Mouse (Mus musculus) liver, postnatal 0 days (tissue): Measurements from ENCODE around the gene Morc2b. TPM values are rescaled to one million over a fixed set of nuclear protein-coding genes. Genes with fewer than 3 reads are reported as not detected.
A peak's percentile ranks its signal among the peaks of the same experiment; 100 is the strongest.
"Not testable (repeated sequence)": the region's sequence is repeated elsewhere in the genome, so short reads cannot be mapped to it uniquely, and the experiment has no call there.

Experiments used
- ATAC-seq: fragments of 200-750 bp; cut with Nextera tagmentation; 2 replicates; pipeline ENCODE4 v1.8.0; 2017; ENCODE audit warnings: mild to moderate bottlenecking, moderate library complexity
- DNase-seq: peaks from one replicate; pipeline ENCODE4 v3.0.0-alpha.2; 2016
- H3K27ac ChIP-seq: fragments of 300-500 bp; sonication (generic); 2 replicates; pipeline ENCODE4 v1.5.1; 2014; ENCODE audit warnings: antibody characterized with exemption, moderate library complexity, mild to moderate bottlenecking, low read depth
- H3K27me3 ChIP-seq: fragments of 300-500 bp; sonication (generic); 2 replicates; pipeline ENCODE4 v1.6.1; 2014; ENCODE audit warnings: low read length, control low read depth, mixed read lengths; ENCODE audit not compliant: insufficient read depth
- H3K36me3 ChIP-seq: fragments of 300-500 bp; sonication (generic); replicated peaks from 2 replicates; pipeline ENCODE4 v1.6.1; 2014; ENCODE audit warnings: mild to moderate bottlenecking, control low read depth, low read length, moderate library complexity, mixed read lengths; ENCODE audit not compliant: insufficient read depth
- H3K4me1 ChIP-seq: fragments of 300-500 bp; sonication (generic); 2 replicates; pipeline ENCODE4 v1.6.1; 2014; ENCODE audit warnings: antibody characterized with exemption, mild to moderate bottlenecking, control low read depth; ENCODE audit not compliant: insufficient read depth
- H3K4me2 ChIP-seq: fragments of 300-500 bp; sonication (generic); 2 replicates; pipeline ENCODE4 v1.6.1; 2014; ENCODE audit warnings: low read depth, mild to moderate bottlenecking, low read length, moderate library complexity, mixed read lengths
- H3K4me3 ChIP-seq: fragments of 300-500 bp; sonication (generic); 2 replicates; pipeline ENCODE4 v1.5.1; 2014; ENCODE audit warnings: low read depth, low read length
- H3K9ac ChIP-seq: fragments of 300-500 bp; sonication (generic); replicated peaks from 2 replicates; pipeline ENCODE4 v1.6.1; 2014; ENCODE audit warnings: mild to moderate bottlenecking, moderate library complexity
- H3K9me3 ChIP-seq: fragments of 300-500 bp; sonication (generic); 2 replicates; pipeline ENCODE4 v1.6.1; 2016; ENCODE audit warnings: mild to moderate bottlenecking, control low read depth, low read length, mixed read lengths
- CTCF ChIP-seq: sonication (generic); IDR thresholded peaks from 2 replicates; pipeline ENCODE4 v1.5.1; 2016; ENCODE audit warnings: antibody characterized with exemption, low read depth
- EP300 ChIP-seq: IDR thresholded peaks from 2 replicates; pipeline ENCODE4 v1.6.1; 2016; ENCODE audit warnings: antibody characterized with exemption, low read depth, mild to moderate bottlenecking
- WGBS: fragments of 180-500 bp; shearing (Covaris S2); extraction: QIAGEN DNeasy Blood & Tissue Kit; methylation state at CpG from one replicate; pipeline ENCODE4 v1.1.7; 2014; ENCODE audit not compliant: insufficient replicate concordance; 5-methylcytosine and 5-hydroxymethylcytosine counted together
- polyA plus RNA-seq: library from polyadenylated mRNA; unstranded; fragments of >200 nt; fragmentation: Nextera tagmentation; extraction: Ambion mirVana; gene quantifications from 2 replicates; pipeline ENCODE4 v1.2.1, GENCODE M21; 2015

The Morc2b gene
- polyA plus RNA-seq = not detected in 2 replicates

- Histone ChIP-seq H3K27ac (no peak within 1 kb of the TSS), H3K36me3 (no peaks in the 10 kb centered on the region), H3K27me3 (no peaks in the 10 kb centered on the region), H3K4me3 (no peak within 1 kb of the TSS), H3K9me3 (no peaks in the 10 kb centered on the region), H3K9ac (no peak within 1 kb of the TSS), H3K4me1 (no peaks in the 10 kb centered on the region), H3K4me2 (no peak within 1 kb of the TSS)
- no peak for DNase-seq
- ATAC-seq = no peak
- 71% methylated on average over 18 of the region's 18 CpGs for WGBS
- TF ChIP-seq EP300 = no peak
- no peak for TF ChIP-seq CTCF
These were observed at the start of gene Morc2b for GRCm38 (mm10) chr17:33139261-33139820. TSS of gene Morc2b (minus strand) at chr17:33139683.

GRCm38 (mm10) chr17:33168147-33168546 lies 28.7 kb upstream of the Morc2b start, which contains the start of gene Olfr55:
TSS of gene Olfr55 (plus strand) at chr17:33168447.
- H3K4me3 ChIP-seq, H3K9ac ChIP-seq, DNase-seq, H3K9me3 ChIP-seq, H3K27ac ChIP-seq, H3K4me1 ChIP-seq, H3K4me2 ChIP-seq, H3K27me3 ChIP-seq, ATAC-seq, H3K36me3 ChIP-seq: not testable (repeated sequence)
- WGBS = 75% methylated on average over 1 of the region's 1 CpGs

- H3K27ac ChIP-seq = no peak overlapping the region
- no peak for DNase-seq
- 52% methylated on average over 2 of the region's 2 CpGs for WGBS
These were observed 13.2 kb downstream of the Morc2b start for GRCm38 (mm10) chr17:33126257-33126656.

GRCm38 (mm10) chr17:33124546-33124945 lies 14.9 kb downstream of the Morc2b start:
- no peak overlapping the region for H3K4me2 ChIP-seq
- no peaks in the 10 kb centered on the region for H3K9me3 ChIP-seq
- ATAC-seq = no peak
- no peaks in the 10 kb centered on the region for H3K4me1 ChIP-seq
- H3K27ac ChIP-seq = no peak overlapping the region
- no peak overlapping the region for H3K4me3 ChIP-seq
- no peak for TF ChIP-seq CTCF
- no peak for TF ChIP-seq EP300
- no peak for DNase-seq
- H3K9ac ChIP-seq = no peak overlapping the region
- H3K36me3 ChIP-seq = no peaks in the 10 kb centered on the region
- H3K27me3 ChIP-seq = no peaks in the 10 kb centered on the region

More at GRCm38 (mm10) chr17:33126257-33126656, 13.2 kb downstream of the Morc2b start:
- no peak for ATAC-seq
- no peaks in the 10 kb centered on the region for H3K4me1 ChIP-seq
- H3K9ac ChIP-seq = no peak overlapping the region
- TF ChIP-seq EP300 (no peak), CTCF (no peak)
- no peak overlapping the region for H3K4me3 ChIP-seq
- H3K9me3 ChIP-seq = no peaks in the 10 kb centered on the region
- H3K36me3 ChIP-seq = no peaks in the 10 kb centered on the region
- no peak overlapping the region for H3K4me2 ChIP-seq
- H3K27me3 ChIP-seq = no peaks in the 10 kb centered on the region

GRCm38 (mm10) chr17:33097396-33097795 lies 42.1 kb downstream of the Morc2b start:
- WGBS = 76% methylated on average over 2 of the region's 2 CpGs
- H3K4me1 ChIP-seq = peaks cover 8% of the 10 kb centered on the region; the same call in 1 of the 2 replicates
- H3K4me2 ChIP-seq = no peak overlapping the region
- ATAC-seq (no peak), DNase-seq (no peak)
- H3K36me3 ChIP-seq = no peaks in the 10 kb centered on the region
- H3K4me3 ChIP-seq = no peak overlapping the region
- no peaks in the 10 kb centered on the region for H3K27me3 ChIP-seq
- H3K27ac ChIP-seq = no peak overlapping the region
- H3K9ac ChIP-seq = no peak overlapping the region
- H3K9me3 ChIP-seq = no peaks in the 10 kb centered on the region
- TF ChIP-seq EP300 (no peak), CTCF (no peak)

- peak overlapping the region; percentile 86 for H3K27ac ChIP-seq
- H3K9ac ChIP-seq = peak overlapping the region; percentile 69
- no peaks in the 10 kb centered on the region for H3K36me3 ChIP-seq
- DNase-seq = peak; percentile 76
- peak overlapping the region; percentile 74 for H3K4me3 ChIP-seq
- peak overlapping the region; percentile 77 for H3K4me2 ChIP-seq
- TF ChIP-seq CTCF = no peak
- TF ChIP-seq EP300 = no peak
- peak; percentile 64 for ATAC-seq
- 2% methylated on average over 31 of the region's 31 CpGs for WGBS
- H3K4me1 ChIP-seq = peaks cover 12% of the 10 kb centered on the region; the same call in 1 of the 2 replicates
- H3K9me3 ChIP-seq = no peaks in the 10 kb centered on the region
- H3K27me3 ChIP-seq = no peaks in the 10 kb centered on the region
These were observed 46.9 kb downstream of the Morc2b start for GRCm38 (mm10) chr17:33092391-33093193.
